Mouse (Mus musculus) ES-Bruce4 (cell line): Measurements from ENCODE around the gene Ly9. TPM values are rescaled to one million over a fixed set of nuclear protein-coding genes. Genes with fewer than 3 reads are reported as not detected.

Experiments
- H3K27ac ChIP-seq: 2 replicates; pipeline ENCODE4 v1.5.1; 2012; ENCODE audit warnings: low read length, inconsistent platforms; ENCODE audit not compliant: insufficient read depth
- H3K27me3 ChIP-seq: 2 replicates; pipeline ENCODE4 v1.6.1; 2012; ENCODE audit warnings: mild to moderate bottlenecking, low read length, inconsistent platforms; ENCODE audit not compliant: control insufficient read depth, poor library complexity, insufficient read depth, severe bottlenecking
- H3K36me3 ChIP-seq: 2 replicates; pipeline ENCODE4 v1.6.1; 2012; ENCODE audit warnings: inconsistent platforms, mild to moderate bottlenecking, low read length, moderate library complexity; ENCODE audit not compliant: control insufficient read depth, poor library complexity, insufficient read depth, severe bottlenecking
- H3K4me1 ChIP-seq: one replicate; pipeline ENCODE4 v1.8.1; 2011; ENCODE audit warnings: low read length; ENCODE audit not compliant: control insufficient read depth, insufficient read depth
- H3K4me3 ChIP-seq: 2 replicates; pipeline ENCODE4 v1.5.1; 2011; ENCODE audit warnings: low read depth, mild to moderate bottlenecking, low read length
- H3K9ac ChIP-seq: 2 replicates; pipeline ENCODE4 v1.6.1; 2012; ENCODE audit warnings: low read depth, mild to moderate bottlenecking, inconsistent platforms; ENCODE audit not compliant: poor library complexity, severe bottlenecking
- H3K9me3 ChIP-seq: replicated peaks from 2 replicates; pipeline ENCODE4 v1.6.1; 2012; ENCODE audit warnings: mild to moderate bottlenecking, low read length, inconsistent platforms; ENCODE audit not compliant: control insufficient read depth, poor library complexity, insufficient read depth, severe bottlenecking
- CTCF ChIP-seq: IDR thresholded peaks from one replicate; pipeline ENCODE4 v1.8.1; 2011; ENCODE audit warnings: low read depth, low read length
- EP300 ChIP-seq: IDR thresholded peaks from 2 replicates; pipeline ENCODE4 v1.6.1; 2011; ENCODE audit warnings: low read depth, low read length; ENCODE audit not compliant: insufficient read depth
- POLR2A ChIP-seq: IDR thresholded peaks from one replicate; pipeline ENCODE4 v1.8.1; 2011; ENCODE audit warnings: low read length; ENCODE audit not compliant: insufficient read depth
- polyA plus RNA-seq: library from polyadenylated mRNA; stranded (reverse); fragments of >200 nt; gene quantifications from 2 replicates; pipeline ENCODE4 v1.2.4, GENCODE M21; 2011; ENCODE audit warnings: low read depth; ENCODE audit not compliant: missing spikeins, insufficient read depth, insufficient read length

The Ly9 gene
- polyA plus RNA-seq, 1 experiment: not detected

- no peak overlapping the region for H3K9ac ChIP-seq
Measured at GRCm38 (mm10) chr1:171629168-171629567, 22.0 kb upstream of the Ly9 start.

GRCm38 (mm10) chr1:171627801-171628200 is 20.6 kb upstream of the Ly9 start:
- no peaks in the 10 kb centered on the region for H3K36me3 ChIP-seq
- H3K4me3 ChIP-seq: no peak overlapping the region
- TF ChIP-seq CTCF (no peak), POLR2A (no peak), EP300 (no peak)
- no peaks in the 10 kb centered on the region for H3K27me3 ChIP-seq
- H3K27ac ChIP-seq: no peak overlapping the region
- no peaks in the 10 kb centered on the region for H3K9me3 ChIP-seq
- no peak overlapping the region for H3K9ac ChIP-seq
- no peaks in the 10 kb centered on the region for H3K4me1 ChIP-seq

More at GRCm38 (mm10) chr1:171629168-171629567, 22.0 kb upstream of the Ly9 start:
- H3K27ac ChIP-seq: no peak overlapping the region
- TF ChIP-seq CTCF (no peak), POLR2A (no peak), EP300 (no peak)
- H3K9me3 ChIP-seq: no peaks in the 10 kb centered on the region
- H3K4me3 ChIP-seq: no peak overlapping the region
- no peaks in the 10 kb centered on the region for H3K36me3 ChIP-seq
- H3K27me3 ChIP-seq: no peaks in the 10 kb centered on the region
- H3K4me1 ChIP-seq: no peaks in the 10 kb centered on the region

GRCm38 (mm10) chr1:171620091-171620490 is 12.9 kb upstream of the Ly9 start:
- Histone ChIP-seq H3K27me3 (no peaks in the 10 kb centered on the region), H3K4me1 (no peaks in the 10 kb centered on the region), H3K27ac (no peak overlapping the region), H3K9me3 (no peaks in the 10 kb centered on the region), H3K4me3 (no peak overlapping the region), H3K9ac (no peak overlapping the region), H3K36me3 (no peaks in the 10 kb centered on the region)
- TF ChIP-seq POLR2A (no peak), CTCF (no peak)

- Histone ChIP-seq H3K9ac (no peak overlapping the region), H3K27ac (no peak overlapping the region), H3K27me3 (no peaks in the 10 kb centered on the region), H3K4me3 (no peak overlapping the region), H3K9me3 (no peaks in the 10 kb centered on the region), H3K36me3 (no peaks in the 10 kb centered on the region), H3K4me1 (no peaks in the 10 kb centered on the region)
- TF ChIP-seq POLR2A (no peak), EP300 (no peak), CTCF (no peak)
Measured at GRCm38 (mm10) chr1:171619645-171620044, 12.4 kb upstream of the Ly9 start.

GRCm38 (mm10) chr1:171619001-171619400 is 11.8 kb upstream of the Ly9 start:
- no peaks in the 10 kb centered on the region for H3K9me3 ChIP-seq
- TF ChIP-seq EP300 (no peak), POLR2A (no peak), CTCF (no peak)
- no peak overlapping the region for H3K27ac ChIP-seq
- H3K27me3 ChIP-seq: no peaks in the 10 kb centered on the region
- no peaks in the 10 kb centered on the region for H3K4me1 ChIP-seq
- no peak overlapping the region for H3K9ac ChIP-seq
- no peaks in the 10 kb centered on the region for H3K36me3 ChIP-seq
- no peak overlapping the region for H3K4me3 ChIP-seq

GRCm38 (mm10) chr1:171616881-171617515 is 9.8 kb upstream of the Ly9 start:
- Histone ChIP-seq H3K9me3 (no peaks in the 10 kb centered on the region), H3K27me3 (no peaks in the 10 kb centered on the region), H3K9ac (no peak overlapping the region), H3K4me1 (no peaks in the 10 kb centered on the region), H3K36me3 (no peaks in the 10 kb centered on the region), H3K27ac (no peak overlapping the region), H3K4me3 (no peak overlapping the region)
- TF ChIP-seq EP300: no peak
- no peak for TF ChIP-seq CTCF
- no peak for TF ChIP-seq POLR2A
